Mouse (Mus musculus): ENCODE results near the gene Ptch1.
A peak's percentile ranks its signal among the peaks of the same experiment; 100 is the strongest.

Ptch1 gene

GRCm38 (mm10) chr13:63573256-63573835 is at the start of gene Ptch1:
Gene Ptch1, minus strand, starts transcription at chr13:63573598.
- peak; percentile 57 for DNase-seq

GRCm38 (mm10) chr13:63621301-63621700 is 47.9 kb upstream of the Ptch1 start:
- DNase-seq, result no peak

- no peak for DNase-seq
These were observed 39.8 kb upstream of the Ptch1 start for GRCm38 (mm10) chr13:63613201-63613600.

- no peak for DNase-seq
These were observed 36.3 kb upstream of the Ptch1 start for GRCm38 (mm10) chr13:63609734-63610133.

- no peak for DNase-seq
These were observed 24.2 kb upstream of the Ptch1 start for GRCm38 (mm10) chr13:63597593-63597992.

GRCm38 (mm10) chr13:63595869-63596268 is 22.5 kb upstream of the Ptch1 start:
- no peak for DNase-seq

- no peak for DNase-seq
These were observed 20.2 kb upstream of the Ptch1 start for GRCm38 (mm10) chr13:63593469-63594050.

GRCm38 (mm10) chr13:63592755-63593154 is 19.4 kb upstream of the Ptch1 start:
- DNase-seq, result no peak

GRCm38 (mm10) chr13:63574601-63575000 is 1.2 kb upstream of the Ptch1 start:
- no peak for DNase-seq

- DNase-seq, result peak; percentile 67
These were observed 744 bp downstream of the Ptch1 start for GRCm38 (mm10) chr13:63572453-63573255.

- no peak for DNase-seq
These were observed 1.3 kb downstream of the Ptch1 start for GRCm38 (mm10) chr13:63572111-63572452.

GRCm38 (mm10) chr13:63570456-63570855 is 2.9 kb downstream of the Ptch1 start:
- DNase-seq, result no peak

- DNase-seq, result no peak
These were observed 4.0 kb downstream of the Ptch1 start for GRCm38 (mm10) chr13:63569396-63569756.

- no peak for DNase-seq
These were observed 4.5 kb downstream of the Ptch1 start for GRCm38 (mm10) chr13:63568741-63569395.

GRCm38 (mm10) chr13:63568306-63568705 is 5.1 kb downstream of the Ptch1 start:
- DNase-seq, result no peak

GRCm38 (mm10) chr13:63567677-63568293 is 5.6 kb downstream of the Ptch1 start:
- peak; percentile 93 for DNase-seq

GRCm38 (mm10) chr13:63566018-63567015 is 7.1 kb downstream of the Ptch1 start:
- peak; percentile 69 for DNase-seq

GRCm38 (mm10) chr13:63565320-63566017 is 7.9 kb downstream of the Ptch1 start:
- DNase-seq, result peak; percentile 72

- peak; percentile 66 for DNase-seq
These were observed 8.6 kb downstream of the Ptch1 start for GRCm38 (mm10) chr13:63564626-63565319.

- peak; percentile 71 for DNase-seq
These were observed 9.4 kb downstream of the Ptch1 start for GRCm38 (mm10) chr13:63563781-63564625.
